11 mouse cellular contexts compared by ENCODE assay signal in genomic region chr16:17771117-17771865, GRCm38 (mm10). TPM values are rescaled to one million over a fixed set of nuclear protein-coding genes. Genes with fewer than 3 reads are reported as not detected.
DNase-seq lines count a peak whose midpoint lies in the region; ATAC-seq and TF ChIP-seq lines count a peak whose summit lies in the region.
"Had no signal": no experiment of that assay in that cellular context is flagged by ENCODE, and none has a peak within 500 bp of the region (broad histone marks: within the 10 kb centered on the region; RNA-seq: fewer than 3 reads in every experiment).

No protein-coding gene starts in this region.

- no peaks in the 10 kb centered on the region for H3K79me2 ChIP-seq in CH12.LX (replicated peaks; ENCODE audit: control insufficient read depth, extremely low read depth, insufficient read depth, poor library complexity, severe bottlenecking)

- no peak overlapping the region for H3K4me2 ChIP-seq in forebrain, postnatal 0 days (ENCODE audit: low read depth)
- no peak overlapping the region for H3K4me2 ChIP-seq in forebrain, embryonic 12.5 days
- no peak overlapping the region for H3K4me2 ChIP-seq in CH12.LX (ENCODE audit: insufficient read depth, low read depth, poor library complexity, severe bottlenecking)
- no peak overlapping the region for H3K4me2 ChIP-seq in embryonic facial prominence, embryonic 15.5 days (replicated peaks)
- H3K4me2 ChIP-seq: liver, embryonic 15.5 days had no signal

- TF ChIP-seq CTCF in forebrain, postnatal 0 days (IDR thresholded peaks at IDR 0.05; ENCODE audit: low read depth), result peak; percentile 48
- peak; percentile 49 for TF ChIP-seq CTCF in left cerebral cortex, adult 2 months (IDR thresholded peaks at IDR 0.05)
- TF ChIP-seq CTCF in CH12.LX (conservative IDR thresholded peaks at IDR 0.05 in 1 of 2, IDR thresholded peaks at IDR 0.05 in 1 of 2; ENCODE audit: low read depth in 2 of 2, low read length in 2 of 2), result peak; percentile 8 to 63; a peak in 3 of 4 replicates

- H3K9me3 ChIP-seq in forebrain, postnatal 0 days (ENCODE audit: low read length), result no peaks in the 10 kb centered on the region
- no peaks in the 10 kb centered on the region for H3K9me3 ChIP-seq in forebrain, embryonic 12.5 days
- H3K9me3 ChIP-seq in CH12.LX (replicated peaks; ENCODE audit: low read length), result no peaks in the 10 kb centered on the region
- no peaks in the 10 kb centered on the region for H3K9me3 ChIP-seq in embryonic facial prominence, embryonic 15.5 days (replicated peaks)
- H3K9me3 ChIP-seq: liver, embryonic 15.5 days had no signal

- H3K4me3 ChIP-seq in forebrain, postnatal 0 days (ENCODE audit: low read depth, low read length), result no peak overlapping the region
- H3K4me3 ChIP-seq in forebrain, embryonic 12.5 days (replicated peaks), result no peak overlapping the region
- H3K4me3 ChIP-seq in left cerebral cortex, adult 2 months, result no peak overlapping the region
- no peak overlapping the region for H3K4me3 ChIP-seq in CH12.LX (replicated peaks in 1 of 3; ENCODE audit: low read depth in 2 of 3, low read length in 2 of 3, poor library complexity in 1 of 3)
- no peak overlapping the region for H3K4me3 ChIP-seq in embryonic facial prominence, embryonic 15.5 days (replicated peaks)
- H3K4me3 ChIP-seq: liver, embryonic 15.5 days had no signal

- no peaks in the 10 kb centered on the region for H3K4me1 ChIP-seq in forebrain, postnatal 0 days (ENCODE audit: insufficient read depth)
- H3K4me1 ChIP-seq in forebrain, embryonic 12.5 days, result no peaks in the 10 kb centered on the region
- peaks cover 4 to 8% of the 10 kb centered on the region in 2 experiments; a peak in 2 of 4 replicates for H3K4me1 ChIP-seq in CH12.LX (ENCODE audit: control insufficient read depth in 1 of 2, insufficient read depth in 2 of 2)
- H3K4me1 ChIP-seq in embryonic facial prominence, embryonic 15.5 days, result 0 out of 2 replicates have a peak, but pooled peaks cover 6% of the 10 kb centered on the region

- TF ChIP-seq POLR2A in CH12.LX (IDR thresholded peaks at IDR 0.05; ENCODE audit: low read depth, low read length), result no peak

- no peak overlapping the region for H3K9ac ChIP-seq in forebrain, postnatal 0 days
- no peak overlapping the region for H3K9ac ChIP-seq in forebrain, embryonic 12.5 days
- H3K9ac ChIP-seq in CH12.LX (ENCODE audit: insufficient read depth, low read depth), result no peak overlapping the region
- H3K9ac ChIP-seq in embryonic facial prominence, embryonic 15.5 days, result no peak overlapping the region
- H3K9ac ChIP-seq: liver, embryonic 15.5 days had no signal

- DNase-seq in forebrain, postnatal 0 days, result no peak
- no peak for DNase-seq in left cerebral cortex, adult 2 months (ENCODE audit: extremely low spot score in 1 of 2, low spot score in 2 of 2)
- no peak for DNase-seq in left cerebral cortex, postnatal 36 days (ENCODE audit: low spot score in 2 of 2)
- peak; percentile 11 for DNase-seq in CH12.LX (ENCODE audit: extremely low read depth)
- no peak for DNase-seq in layer of hippocampus, postnatal 10 days (ENCODE audit: low spot score in 2 of 2)
- DNase-seq: thymus, postnatal 4 days had no signal

- dilution Hi-C loops in CH12.LX (cut with MboI; ENCODE audit: extremely low pct_ligation_motif_present, extremely low pct_unique_long_range_greater_than_20kb, low sequenced_read_pairs), result no loop called here

- intact Hi-C loops in left cerebral cortex, adult 2 months (cut with DNase I), result no loop called here
- intact Hi-C loops in left cerebral cortex, postnatal 36 days (cut with DNase I), result loop anchor here (5.0 kb wide), 1 partner anchor 41 kb away; no protein-coding TSS in a partner anchor

- H3K27me3 ChIP-seq in forebrain, postnatal 0 days (ENCODE audit: insufficient read depth, low read length), result no peaks in the 10 kb centered on the region
- H3K27me3 ChIP-seq in forebrain, embryonic 12.5 days, result no peaks in the 10 kb centered on the region
- peaks cover 6% of the 10 kb centered on the region for H3K27me3 ChIP-seq in CH12.LX (replicated peaks)
- no peaks in the 10 kb centered on the region for H3K27me3 ChIP-seq in embryonic facial prominence, embryonic 15.5 days
- H3K27me3 ChIP-seq: liver, embryonic 15.5 days had no signal

- ATAC-seq in forebrain, postnatal 0 days, result 0 out of 2 replicates have a peak, but pooled peaks have one; percentile 36
- no peak for ATAC-seq in forebrain, embryonic 12.5 days (ENCODE audit: low FRiP score)
- ATAC-seq in embryonic facial prominence, embryonic 15.5 days (ENCODE audit: insufficient number of reproducible peaks, low FRiP score, low TSS enrichment, low read depth), result peak; percentile 39
- no peak for ATAC-seq in frontal cortex, adult (ENCODE audit: low TSS enrichment)

- H3K36me3 ChIP-seq in forebrain, postnatal 0 days (ENCODE audit: insufficient read depth), result peaks cover 30% of the 10 kb centered on the region
- H3K36me3 ChIP-seq in forebrain, embryonic 12.5 days (replicated peaks), result peaks cover 55% of the 10 kb centered on the region
- no peaks in the 10 kb centered on the region for H3K36me3 ChIP-seq in CH12.LX (replicated peaks in 1 of 2; ENCODE audit: control insufficient read depth in 1 of 2, insufficient read depth in 1 of 2, low read length in 1 of 2)
- H3K36me3 ChIP-seq in embryonic facial prominence, embryonic 15.5 days, result peaks cover 74% of the 10 kb centered on the region

- TF ChIP-seq EP300 in CH12.LX (IDR thresholded peaks at IDR 0.05; ENCODE audit: low read length), result no peak

- H3K27ac ChIP-seq in forebrain, postnatal 0 days (ENCODE audit: low read depth, low read length), result no peak overlapping the region
- no peak overlapping the region for H3K27ac ChIP-seq in forebrain, embryonic 12.5 days
- no peak overlapping the region for H3K27ac ChIP-seq in left cerebral cortex, adult 2 months
- no peak overlapping the region for H3K27ac ChIP-seq in CH12.LX (ENCODE audit: insufficient read depth, low read depth)
- H3K27ac ChIP-seq in embryonic facial prominence, embryonic 15.5 days (replicated peaks), result no peak overlapping the region
- H3K27ac ChIP-seq: liver, embryonic 15.5 days had no signal

- peak; percentile 36 for TF ChIP-seq RAD21 in CH12.LX (IDR thresholded peaks at IDR 0.05; ENCODE audit: low read depth, low read length)

- in situ Hi-C loops in CH12.LX (cut with MboI; ENCODE audit: low pct_ligation_motif_present, low pct_unique_long_range_greater_than_20kb, low sequenced_read_pairs), result no loop called here

- WGBS in forebrain, postnatal 0 days, result 69% methylated on average over 4 of the region's 4 CpGs
- 80% methylated on average over 4 of the region's 4 CpGs for WGBS in forebrain, embryonic 12.5 days
- 69% methylated on average over 4 of the region's 4 CpGs for WGBS in embryonic facial prominence, embryonic 15.5 days

TF ChIP-seq in CH12.LX, 34 proteins besides CTCF, POLR2A, EP300 and RAD21:
- TF ChIP-seq SIN3A (IDR thresholded peaks at IDR 0.05; ENCODE audit: low read length), result no peak
- peak; percentile 51 for TF ChIP-seq SMC3 (IDR thresholded peaks at IDR 0.05; ENCODE audit: low read depth, low read length)
TF ChIP-seq in CH12.LX: peak in this region for 1.

RNA-seq across cellular contexts. Expression of gene Klhl22, which starts 11.9 kb away (rescaled TPM):
- total RNA-seq in forebrain, postnatal 0 days (2014; rRNA removed), result 117 and 162 TPM in 2 replicates
- 69.6 and 73.8 TPM in 2 replicates for polyA plus RNA-seq in forebrain, postnatal 0 days (2015; fragmentation: Nextera tagmentation; extraction: Ambion mirVana)
- 49.7 and 50.4 TPM in 2 replicates for polyA plus RNA-seq in forebrain, embryonic 12.5 days (2016; fragmentation: Nextera tagmentation; extraction: Ambion mirVana)
- 10 to 100 TPM; 84.9 to 86.0 TPM for total RNA-seq in left cerebral cortex, adult 2 months (2021)
- total RNA-seq in left cerebral cortex, postnatal 36 days (2021), result 100 to 1,000 TPM in 1 of 2 experiments, 10 to 100 TPM in 1; 92.5 to 110 TPM
- total RNA-seq in CH12.LX (2012; rRNA removed) (not detected in 2 replicates), CH12.LX (2014; rRNA removed) (not detected in 2 replicates)
- not detected in 2 replicates for polyA plus RNA-seq in CH12.LX (2012; ENCODE audit: insufficient read length, low read depth)
- polyA plus RNA-seq in embryonic facial prominence, embryonic 15.5 days (2015; fragmentation: Nextera tagmentation; extraction: Ambion mirVana), result 91.5 and 93.4 TPM in 2 replicates
- 100 to 1,000 TPM; 108 TPM for total RNA-seq in layer of hippocampus, postnatal 10 days (2021)

RNA-seq across cellular contexts. Expression of gene Scarf2, which starts 25.8 kb away (rescaled TPM):
- 6.2 and 10.6 TPM in 2 replicates for total RNA-seq in forebrain, postnatal 0 days (2014; rRNA removed)
- 1.9 and 2.1 TPM in 2 replicates for polyA plus RNA-seq in forebrain, postnatal 0 days (2015; fragmentation: Nextera tagmentation; extraction: Ambion mirVana)
- 5.3 and 7.3 TPM in 2 replicates for polyA plus RNA-seq in forebrain, embryonic 12.5 days (2016; fragmentation: Nextera tagmentation; extraction: Ambion mirVana)
- 1 to 10 TPM; 2.8 to 5.9 TPM for total RNA-seq in left cerebral cortex, adult 2 months (2021)
- 1 to 10 TPM; 3.4 to 3.8 TPM for total RNA-seq in left cerebral cortex, postnatal 36 days (2021)
- not detected in 2 replicates for total RNA-seq in CH12.LX (2012; rRNA removed)
- total RNA-seq in CH12.LX (2014; rRNA removed), result not detected in 2 replicates
- polyA plus RNA-seq in CH12.LX (2012; ENCODE audit: insufficient read length, low read depth), result not detected in 2 replicates
- 40.7 and 43.4 TPM in 2 replicates for polyA plus RNA-seq in embryonic facial prominence, embryonic 15.5 days (2015; fragmentation: Nextera tagmentation; extraction: Ambion mirVana)
- 1 to 10 TPM; 4.7 to 5.0 TPM for total RNA-seq in layer of hippocampus, postnatal 10 days (2021)
- total RNA-seq: monocyte, adult 5-6 weeks had no signal

RNA-seq across cellular contexts. Expression of gene Med15, which starts 38.6 kb away (rescaled TPM):
- 45.6 and 48.5 TPM in 2 replicates for total RNA-seq in forebrain, postnatal 0 days (2014; rRNA removed)
- polyA plus RNA-seq in forebrain, postnatal 0 days (2015; fragmentation: Nextera tagmentation; extraction: Ambion mirVana), result 40.9 and 46.9 TPM in 2 replicates
- 45.1 and 46.7 TPM in 2 replicates for polyA plus RNA-seq in forebrain, embryonic 12.5 days (2016; fragmentation: Nextera tagmentation; extraction: Ambion mirVana)
- total RNA-seq in left cerebral cortex, adult 2 months (2021), result 10 to 100 TPM; 76.9 to 83.4 TPM
- 10 to 100 TPM; 63.3 to 90.2 TPM for total RNA-seq in left cerebral cortex, postnatal 36 days (2021)
- 40.1 and 42.6 TPM in 2 replicates for total RNA-seq in CH12.LX (2012; rRNA removed)
- 17.2 and 20.1 TPM in 2 replicates for total RNA-seq in CH12.LX (2014; rRNA removed)
- polyA plus RNA-seq in CH12.LX (2012; ENCODE audit: insufficient read length, low read depth), result 65.2 and 78.1 TPM in 2 replicates
- 45.9 and 54.6 TPM in 2 replicates for polyA plus RNA-seq in embryonic facial prominence, embryonic 15.5 days (2015; fragmentation: Nextera tagmentation; extraction: Ambion mirVana)
- total RNA-seq in layer of hippocampus, postnatal 10 days (2021), result 10 to 100 TPM; 66.2 to 69.6 TPM

Comparison
In these comparisons a context has a peak if more than half of its experiments do, and no peak if none do; other contexts are left out.
1. ATAC-seq: peak in forebrain, postnatal 0 days (single experiment) and embryonic facial prominence, embryonic 15.5 days (single experiment); none in forebrain, embryonic 12.5 days (single experiment) and frontal cortex, adult (single experiment).
2. RNA of gene Klhl22, which starts 11.9 kb away (total RNA-seq): 117 to 162 TPM in forebrain, postnatal 0 days, 92.5 to 110 TPM in left cerebral cortex, postnatal 36 days, 108 TPM in layer of hippocampus, postnatal 10 days and 84.9 to 86.0 TPM in left cerebral cortex, adult 2 months; not detected in CH12.LX; every median in the first group is over 10 times any median in the second.
3. Peak in every context shown above with its lines, with median percentiles within 50 percentile points of each other: CTCF ChIP-seq.